Mouse (Mus musculus): ENCODE results near the gene Col12a1. TPM values are rescaled to one million over a fixed set of nuclear protein-coding genes. Genes with fewer than 3 reads are reported as not detected.

Col12a1 gene
- total RNA-seq, 2 experiments from 2014 or later = 10.9 to 12.9 TPM

GRCm38 (mm10) chr9:79608062-79608531 is 110.5 kb downstream of the Col12a1 start:
- DNase-seq = no peak
- intact Hi-C loops (cut with DNase I) = no loop called here

GRCm38 (mm10) chr9:79606122-79606521 is 112.5 kb downstream of the Col12a1 start:
- intact Hi-C loops (cut with DNase I) = no loop called here
- no peak for DNase-seq

DNA sequence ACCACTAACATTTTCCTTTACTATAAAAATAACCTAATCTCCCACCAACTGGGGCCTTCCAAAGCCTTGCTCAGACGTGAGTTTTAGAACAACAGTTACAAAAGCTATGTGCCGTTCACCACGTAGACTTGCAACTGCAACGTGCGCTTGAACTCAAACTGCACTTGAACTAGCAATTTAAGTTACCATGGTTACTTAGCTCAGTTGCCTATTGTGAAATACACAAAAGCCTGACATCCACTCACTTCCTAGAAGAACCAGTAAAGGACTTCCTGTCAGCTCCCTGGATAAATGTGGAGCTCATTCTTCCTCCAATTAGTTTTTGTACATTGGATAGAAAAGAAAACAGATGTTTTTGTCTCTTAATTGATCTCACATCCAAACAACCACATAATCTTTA is 112.9 kb downstream of the Col12a1 start:
- intact Hi-C loops (cut with DNase I) = no loop called here
- DNase-seq = no peak

DNA sequence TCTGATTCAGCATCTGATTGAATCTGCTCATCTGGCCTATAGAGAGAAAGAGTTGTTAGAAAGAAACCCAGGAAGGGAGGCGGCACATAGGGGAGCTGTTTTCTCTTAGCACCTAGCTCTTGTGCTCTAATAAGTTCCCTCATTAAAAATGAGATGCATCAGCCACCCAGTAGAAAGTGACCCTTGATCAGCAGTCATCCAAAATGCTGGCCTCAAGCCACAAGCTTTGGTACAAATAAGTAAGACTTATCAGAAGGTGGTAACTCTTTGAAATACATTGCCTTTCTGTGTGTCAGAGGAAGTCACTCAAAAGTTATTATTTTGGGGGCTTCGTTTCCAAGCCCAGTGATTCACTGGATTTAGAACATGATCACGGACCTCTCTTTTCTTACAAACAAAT is 114.1 kb downstream of the Col12a1 start:
- intact Hi-C loops (cut with DNase I) = no loop called here
- no peak for DNase-seq

DNA sequence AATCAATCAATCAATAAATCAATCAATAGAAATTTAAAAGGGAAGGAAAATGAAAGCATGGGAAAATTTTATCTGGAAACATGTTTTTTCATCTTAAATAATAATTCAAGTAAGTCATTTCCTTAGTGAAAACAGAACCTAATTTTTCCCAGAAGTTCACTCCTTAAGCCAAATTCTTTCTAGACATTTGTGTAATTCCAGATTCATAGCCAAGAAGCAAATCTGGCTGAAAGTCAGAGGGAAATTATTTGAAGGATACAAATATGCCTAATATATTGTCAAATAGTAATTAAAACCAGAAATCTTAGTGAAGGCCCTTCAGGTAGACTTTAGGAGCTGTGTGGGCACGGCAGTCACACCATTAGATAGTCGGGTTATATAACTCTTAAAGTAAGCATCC is 115.2 kb downstream of the Col12a1 start:
- no peak for DNase-seq
- intact Hi-C loops (cut with DNase I) = no loop called here

- DNase-seq = no peak
- intact Hi-C loops (cut with DNase I) = no loop called here
Observed at GRCm38 (mm10) chr9:79600237-79600570, 118.4 kb downstream of the Col12a1 start.

- intact Hi-C loops (cut with DNase I) = no loop called here
- peak; percentile 31 for DNase-seq
Observed at GRCm38 (mm10) chr9:79599395-79600236, 119.0 kb downstream of the Col12a1 start.

DNA sequence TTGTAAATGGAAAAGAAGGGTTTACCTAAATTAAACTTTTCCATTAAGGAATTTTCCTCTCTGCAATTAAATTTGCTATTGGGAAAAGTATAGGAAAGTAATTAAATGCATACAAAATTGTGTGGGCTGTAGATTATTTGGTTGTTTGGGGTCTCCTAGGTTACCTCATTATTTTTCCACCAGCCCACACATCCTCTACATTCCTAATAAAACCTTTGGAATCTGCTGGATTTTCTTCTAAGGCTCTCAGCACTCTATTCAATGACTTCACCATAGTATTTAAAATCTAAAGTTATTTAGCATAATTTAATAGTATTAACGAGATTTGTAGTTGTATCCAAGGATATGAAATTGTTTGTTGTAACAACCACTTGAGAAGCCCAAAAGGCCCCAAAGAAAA is 120.1 kb downstream of the Col12a1 start:
- intact Hi-C loops (cut with DNase I) = no loop called here
- DNase-seq = no peak

DNA sequence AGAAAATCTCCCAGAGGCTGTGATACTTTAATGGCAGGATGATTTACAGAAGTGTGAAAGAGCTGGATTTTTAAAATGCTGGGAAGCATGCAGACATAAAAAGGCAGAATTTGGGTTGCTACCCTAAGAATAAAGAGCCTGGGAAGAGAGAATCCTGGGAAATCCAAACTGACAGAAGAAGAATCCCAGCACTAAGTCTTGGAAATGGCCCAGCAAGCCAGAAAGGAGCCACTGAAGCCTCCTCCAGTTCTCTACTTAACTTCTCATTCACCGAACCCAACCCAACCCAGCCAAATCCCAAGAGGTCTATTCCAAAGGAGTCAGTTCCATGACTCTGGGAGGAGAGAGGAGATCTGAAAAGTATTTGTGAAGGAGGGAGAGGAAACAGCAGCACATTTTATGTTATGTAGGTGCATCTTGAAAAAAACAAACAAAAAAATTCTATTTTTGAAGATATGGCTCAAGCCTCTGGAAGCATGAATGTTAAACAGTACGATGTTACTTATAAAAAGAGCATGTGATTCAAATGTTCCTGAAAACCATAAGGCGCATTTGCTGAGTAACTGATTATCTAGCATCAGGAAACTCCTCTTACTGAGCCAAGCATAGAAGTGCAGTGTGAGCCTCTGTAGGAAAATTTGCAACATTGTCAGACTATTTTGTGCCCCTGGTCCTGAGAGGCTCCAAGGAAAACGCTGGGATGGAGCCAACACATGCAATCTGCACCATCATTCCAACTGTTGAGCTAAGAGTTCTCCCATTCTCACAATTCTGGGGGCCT is 132.0 kb downstream of the Col12a1 start:
- no peak for DNase-seq
- intact Hi-C loops (cut with DNase I) = no loop called here

DNA sequence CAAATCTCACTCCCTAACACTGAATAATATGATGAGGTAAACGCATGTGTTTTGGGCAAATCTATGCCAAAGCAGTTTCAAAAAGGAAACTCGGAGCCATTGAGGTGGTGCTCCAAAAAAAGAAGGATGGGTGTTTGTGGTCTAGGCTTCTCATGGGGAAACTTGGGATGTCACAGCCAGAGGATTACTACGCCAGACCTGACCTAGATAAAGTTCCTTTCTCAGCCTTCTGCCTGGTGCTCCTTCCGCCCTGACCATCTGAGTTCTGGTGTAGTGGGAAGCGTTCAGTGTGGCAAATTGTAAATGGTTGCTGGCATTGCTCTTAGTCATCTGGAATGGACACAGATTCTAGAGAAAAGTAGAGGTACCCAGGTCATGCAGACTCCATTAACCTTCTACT is 151.8 kb downstream of the Col12a1 start:
- no peak for DNase-seq

GRCm38 (mm10) chr9:79553297-79553696 is 165.3 kb downstream of the Col12a1 start:
- intact Hi-C loops (cut with DNase I) = no loop called here
- no peak for DNase-seq

More for the DNA sequence above, 151.8 kb downstream of the Col12a1 start:
- intact Hi-C loops (cut with DNase I) = no loop called here

Other genes with a start within 250 kb of the Col12a1 start
- gene Cox7a2, start 41.0 kb upstream of the Col12a1 start, total RNA-seq (2021) = 100 to 1,000 TPM; 293 to 311 TPM
- gene Tmem30a, start 74.7 kb upstream of the Col12a1 start, total RNA-seq (2021) = 100 to 1,000 TPM; 120 to 123 TPM